24 mouse cellular contexts compared by ENCODE assay signal in the genomic region with DNA sequence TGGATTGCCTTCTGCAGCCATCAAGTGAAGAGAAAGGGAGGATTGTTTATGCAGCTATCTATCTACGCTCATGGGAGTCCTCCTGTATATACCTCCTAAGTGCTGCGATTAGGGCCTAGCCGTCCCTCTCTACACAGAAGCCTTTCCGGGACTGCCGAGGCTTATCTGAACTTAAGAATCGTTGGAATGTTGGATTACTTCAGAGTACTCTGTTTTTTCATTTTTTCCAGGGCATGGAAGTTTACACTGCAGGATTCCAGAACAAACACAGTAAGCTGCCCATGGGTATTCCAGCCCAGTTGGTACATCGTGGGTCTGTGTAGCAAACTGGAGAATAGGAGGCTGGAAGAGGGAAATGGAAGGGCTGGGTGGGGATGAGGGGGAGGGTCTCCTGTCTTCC. TPM values are rescaled to one million over a fixed set of nuclear protein-coding genes. Genes with fewer than 3 reads are reported as not detected.
DNase-seq lines count a peak whose midpoint lies in the region; ATAC-seq lines count a peak whose summit lies in the region.
"Had no signal": no experiment of that assay in that cellular context is flagged by ENCODE, and none has a peak within 500 bp of the region (broad histone marks: within the 10 kb centered on the region; RNA-seq: fewer than 3 reads in every experiment).

No protein-coding gene starts in this region.

- no peak overlapping the region for H3K4me3 ChIP-seq in heart, embryonic 10.5 days
- H3K4me3 ChIP-seq in heart, embryonic 16.5 days (ENCODE audit: low read length), result no peak overlapping the region
- no peak overlapping the region for H3K4me3 ChIP-seq in lung, embryonic 15.5 days
- no peak overlapping the region for H3K4me3 ChIP-seq in hindbrain, embryonic 13.5 days
- H3K4me3 ChIP-seq: embryonic facial prominence, embryonic 15.5 days; forebrain, embryonic 15.5 days; hindbrain, embryonic 15.5 days; intestine, embryonic 15.5 days; limb, embryonic 10.5 days; liver, embryonic 15.5 days; midbrain, embryonic 12.5 days; neural tube, embryonic 15.5 days; stomach, embryonic 15.5 days had no signal

- peak overlapping the region; percentile 30; the same call in 1 of the 2 replicates for H3K27ac ChIP-seq in heart, embryonic 10.5 days
- H3K27ac ChIP-seq in heart, embryonic 16.5 days (ENCODE audit: low read length), result no peak overlapping the region
- peak overlapping the region; percentile 81 for H3K27ac ChIP-seq in lung, embryonic 15.5 days
- no peak overlapping the region for H3K27ac ChIP-seq in hindbrain, embryonic 13.5 days
- H3K27ac ChIP-seq: embryonic facial prominence, embryonic 15.5 days; forebrain, embryonic 15.5 days; hindbrain, embryonic 15.5 days; intestine, embryonic 15.5 days; limb, embryonic 10.5 days; liver, embryonic 15.5 days; midbrain, embryonic 12.5 days; neural tube, embryonic 15.5 days; stomach, embryonic 15.5 days had no signal

- no peak overlapping the region for H3K9ac ChIP-seq in heart, embryonic 16.5 days (ENCODE audit: low read length)
- no peak overlapping the region for H3K9ac ChIP-seq in lung, embryonic 15.5 days
- no peak overlapping the region for H3K9ac ChIP-seq in hindbrain, embryonic 13.5 days
- H3K9ac ChIP-seq: embryonic facial prominence, embryonic 15.5 days; forebrain, embryonic 15.5 days; hindbrain, embryonic 15.5 days; intestine, embryonic 15.5 days; liver, embryonic 15.5 days; midbrain, embryonic 12.5 days; neural tube, embryonic 15.5 days; stomach, embryonic 15.5 days had no signal

- peak; percentile 70 for DNase-seq in heart, embryonic 10.5 days (ENCODE audit: low spot score)
- DNase-seq in heart, adult 8-10 months (ENCODE audit: low spot score), result no peak
- no peak for DNase-seq in heart, postnatal 25 days (ENCODE audit: low spot score)
- DNase-seq in lung, postnatal 36 days, result peak; percentile 46
- no peak for DNase-seq in cerebellum, adult 11 months
- DNase-seq: adrenal gland, postnatal 14 days; cerebellum, adult 9-11 months; gastrocnemius, postnatal 10 days; kidney, adult 9 months; kidney, postnatal 14 days; liver; right cerebral cortex, adult 18-20 months had no signal

- no peaks in the 10 kb centered on the region for H3K27me3 ChIP-seq in heart, embryonic 10.5 days (ENCODE audit: insufficient read depth, poor library complexity, severe bottlenecking)
- no peaks in the 10 kb centered on the region for H3K27me3 ChIP-seq in heart, embryonic 16.5 days (ENCODE audit: control insufficient read depth, insufficient read depth, low read length)
- H3K27me3 ChIP-seq in lung, embryonic 15.5 days, result no peaks in the 10 kb centered on the region
- no peaks in the 10 kb centered on the region for H3K27me3 ChIP-seq in hindbrain, embryonic 13.5 days
- H3K27me3 ChIP-seq: embryonic facial prominence, embryonic 15.5 days; forebrain, embryonic 15.5 days; hindbrain, embryonic 15.5 days; intestine, embryonic 15.5 days; liver, embryonic 15.5 days; midbrain, embryonic 12.5 days; neural tube, embryonic 15.5 days; stomach, embryonic 15.5 days had no signal

- 29% methylated on average over 7 of the region's 7 CpGs for WGBS in heart, embryonic 10.5 days
- 29% methylated on average over 7 of the region's 7 CpGs for WGBS in heart, embryonic 16.5 days
- WGBS in lung, embryonic 15.5 days, result 27% methylated on average over 7 of the region's 7 CpGs
- 91% methylated on average over 7 of the region's 7 CpGs for WGBS in hindbrain, embryonic 13.5 days

- H3K9me3 ChIP-seq in heart, embryonic 10.5 days, result no peaks in the 10 kb centered on the region
- H3K9me3 ChIP-seq in heart, embryonic 16.5 days (replicated peaks; ENCODE audit: control insufficient read depth, low read length), result no peaks in the 10 kb centered on the region
- H3K9me3 ChIP-seq in lung, embryonic 15.5 days, result no peaks in the 10 kb centered on the region
- H3K9me3 ChIP-seq in hindbrain, embryonic 13.5 days, result no peaks in the 10 kb centered on the region
- H3K9me3 ChIP-seq: embryonic facial prominence, embryonic 15.5 days; forebrain, embryonic 15.5 days; hindbrain, embryonic 15.5 days; intestine, embryonic 15.5 days; limb, embryonic 10.5 days; liver, embryonic 15.5 days; midbrain, embryonic 12.5 days; neural tube, embryonic 15.5 days; stomach, embryonic 15.5 days had no signal

- H3K4me2 ChIP-seq in heart, embryonic 16.5 days (ENCODE audit: low read depth, low read length), result no peak overlapping the region
- no peak overlapping the region for H3K4me2 ChIP-seq in lung, embryonic 15.5 days
- no peak overlapping the region for H3K4me2 ChIP-seq in hindbrain, embryonic 13.5 days
- H3K4me2 ChIP-seq: embryonic facial prominence, embryonic 15.5 days; forebrain, embryonic 15.5 days; hindbrain, embryonic 15.5 days; intestine, embryonic 15.5 days; liver, embryonic 15.5 days; midbrain, embryonic 12.5 days; neural tube, embryonic 15.5 days; stomach, embryonic 15.5 days had no signal

- H3K36me3 ChIP-seq in heart, embryonic 10.5 days, result peaks cover 36% of the 10 kb centered on the region
- peaks cover 20% of the 10 kb centered on the region for H3K36me3 ChIP-seq in heart, embryonic 16.5 days (ENCODE audit: control insufficient read depth, insufficient read depth)
- 0 out of 2 replicates have a peak, but pooled peaks cover 4% of the 10 kb centered on the region for H3K36me3 ChIP-seq in lung, embryonic 15.5 days
- H3K36me3 ChIP-seq in hindbrain, embryonic 13.5 days, result peaks cover 63% of the 10 kb centered on the region
- H3K36me3 ChIP-seq: stomach, embryonic 15.5 days had no signal

- intact Hi-C loops in heart, postnatal 25 days (cut with DNase I), result loop anchor here (10.0 kb wide), 1 partner anchor 119 kb away; no protein-coding TSS in a partner anchor

- peak; percentile 45; the same call in 1 of the 2 replicates for ATAC-seq in heart, embryonic 16.5 days (replicated peaks; ENCODE audit: extremely low read depth, insufficient read depth, low FRiP score)
- peak; percentile 72; the same call in 1 of the 2 replicates for ATAC-seq in lung, embryonic 15.5 days (ENCODE audit: borderline replicate concordance, extremely low read depth, low FRiP score, low TSS enrichment)
- no peak for ATAC-seq in hindbrain, embryonic 13.5 days (ENCODE audit: low FRiP score)
- ATAC-seq: forebrain, embryonic 15.5 days; intestine, embryonic 15.5 days had no signal

- H3K4me1 ChIP-seq in heart, embryonic 10.5 days, result peaks cover 23% of the 10 kb centered on the region
- H3K4me1 ChIP-seq in heart, embryonic 16.5 days (ENCODE audit: control insufficient read depth, insufficient read depth, low read length), result no peaks in the 10 kb centered on the region
- H3K4me1 ChIP-seq in lung, embryonic 15.5 days, result peaks cover 8% of the 10 kb centered on the region
- H3K4me1 ChIP-seq in hindbrain, embryonic 13.5 days (replicated peaks), result no peaks in the 10 kb centered on the region
- H3K4me1 ChIP-seq: embryonic facial prominence, embryonic 15.5 days; forebrain, embryonic 15.5 days; hindbrain, embryonic 15.5 days; intestine, embryonic 15.5 days; limb, embryonic 10.5 days; midbrain, embryonic 12.5 days; neural tube, embryonic 15.5 days; stomach, embryonic 15.5 days had no signal

RNA-seq across cellular contexts. Expression of gene Plekhb2, which starts 14.5 kb away (rescaled TPM):
- polyA plus RNA-seq in heart, embryonic 10.5 days (2016; fragmentation: Nextera tagmentation; extraction: Ambion mirVana), result 37.8 and 65.1 TPM in 2 replicates
- total RNA-seq in heart, adult 8-10 months (2022), result 100 to 1,000 TPM; 110 to 123 (median 116) TPM
- 76.2 and 87.3 TPM in 2 replicates for polyA plus RNA-seq in heart, embryonic 16.5 days (2015; fragmentation: Nextera tagmentation; extraction: Ambion mirVana)
- 100 to 1,000 TPM; 102 to 114 TPM for total RNA-seq in heart, postnatal 25 days (2021)
- 26.7 and 31.8 TPM in 2 replicates for polyA plus RNA-seq in lung, embryonic 15.5 days (2015; fragmentation: Nextera tagmentation; extraction: Ambion mirVana)
- 68.7 and 71.8 TPM in 2 replicates for polyA plus RNA-seq in hindbrain, embryonic 13.5 days (2015; fragmentation: Nextera tagmentation; extraction: Ambion mirVana)

RNA-seq across cellular contexts. Expression of gene Fam168b, which starts 21.4 kb away (rescaled TPM):
- polyA plus RNA-seq in heart, embryonic 10.5 days (2016; fragmentation: Nextera tagmentation; extraction: Ambion mirVana), result 66.7 and 73.6 TPM in 2 replicates
- 10 to 100 TPM; 33.7 to 45.7 (median 38.6) TPM for total RNA-seq in heart, adult 8-10 months (2022)
- 43.4 and 43.5 TPM in 2 replicates for polyA plus RNA-seq in heart, embryonic 16.5 days (2015; fragmentation: Nextera tagmentation; extraction: Ambion mirVana)
- total RNA-seq in heart, postnatal 25 days (2021), result 10 to 100 TPM; 43.0 to 45.3 TPM
- 72.1 and 74.9 TPM in 2 replicates for polyA plus RNA-seq in lung, embryonic 15.5 days (2015; fragmentation: Nextera tagmentation; extraction: Ambion mirVana)
- polyA plus RNA-seq in hindbrain, embryonic 13.5 days (2015; fragmentation: Nextera tagmentation; extraction: Ambion mirVana), result 124 and 127 TPM in 2 replicates

Comparison
In these comparisons a context has a peak if more than half of its experiments do, and no peak if none do; other contexts are left out.
1. DNase-seq: peak in heart, embryonic 10.5 days (single experiment) and lung, postnatal 36 days (single experiment); none in heart, adult 8-10 months (single experiment), heart, postnatal 25 days (single experiment) and cerebellum, adult 11 months (single experiment).
2. H3K27ac ChIP-seq: peak in heart, embryonic 10.5 days (single experiment) and lung, embryonic 15.5 days (single experiment); none in heart, embryonic 16.5 days (single experiment) and hindbrain, embryonic 13.5 days (single experiment).